Mouse (Mus musculus) limb, embryonic 15.5 days (tissue): ENCODE data around the gene Lpin2. TPM values are rescaled to one million over a fixed set of nuclear protein-coding genes. Genes with fewer than 3 reads are reported as not detected.

ENCODE experiments used
- ATAC-seq: fragments of 200-750 bp; cut with Nextera tagmentation; 2 replicates; pipeline ENCODE4 v1.8.0; 2017; ENCODE audit warnings: low read depth, moderate TSS enrichment; ENCODE audit not compliant: insufficient number of reproducible peaks, low FRiP score, low TSS enrichment
- H3K27ac ChIP-seq: fragments of 300-500 bp; sonication (generic); 2 replicates; pipeline ENCODE4 v1.5.1; 2015; ENCODE audit warnings: moderate library complexity, mild to moderate bottlenecking, inconsistent platforms
- H3K27me3 ChIP-seq: fragments of 300-500 bp; sonication (generic); 2 replicates; pipeline ENCODE4 v1.6.1; 2015; ENCODE audit warnings: inconsistent platforms
- H3K36me3 ChIP-seq: fragments of 300-500 bp; sonication (generic); 2 replicates; pipeline ENCODE4 v1.6.1; 2015; ENCODE audit warnings: inconsistent platforms
- H3K4me1 ChIP-seq: fragments of 300-500 bp; sonication (generic); 2 replicates; pipeline ENCODE4 v1.6.1; 2015; ENCODE audit warnings: inconsistent platforms
- H3K4me2 ChIP-seq: fragments of 300-500 bp; sonication (generic); 2 replicates; pipeline ENCODE4 v1.6.1; 2015; ENCODE audit warnings: mild to moderate bottlenecking, inconsistent platforms
- H3K4me3 ChIP-seq: fragments of 300-500 bp; sonication (generic); 2 replicates; pipeline ENCODE4 v1.5.1; 2015; ENCODE audit warnings: mild to moderate bottlenecking, inconsistent platforms
- H3K9ac ChIP-seq: fragments of 300-500 bp; sonication (generic); 2 replicates; pipeline ENCODE4 v1.6.1; 2015; ENCODE audit warnings: inconsistent platforms
- H3K9me3 ChIP-seq: fragments of 300-500 bp; sonication (generic); 2 replicates; pipeline ENCODE4 v1.6.1; 2016; ENCODE audit warnings: inconsistent platforms
- WGBS: fragments of 180-500 bp; shearing (Covaris S2); methylation state at CpG from one replicate; pipeline ENCODE4 v1.1.7; 2015; 5-methylcytosine and 5-hydroxymethylcytosine counted together
- polyA plus RNA-seq: library from polyadenylated mRNA; unstranded; fragments of >200 nt; fragmentation: Nextera tagmentation; extraction: Ambion mirVana; gene quantifications from 2 replicates; pipeline ENCODE4 v1.2.1, GENCODE M21; 2015

Lpin2 gene
- polyA plus RNA-seq, 1 experiment from 2014 or later: 32.6 TPM

- H3K9ac ChIP-seq: no peak overlapping the region
- 88% methylated on average over 4 of the region's 4 CpGs for WGBS
- no peaks in the 10 kb centered on the region for H3K9me3 ChIP-seq
- H3K4me1 ChIP-seq: peaks cover 14% of the 10 kb centered on the region
- H3K4me2 ChIP-seq: no peak overlapping the region
- no peak overlapping the region for H3K27ac ChIP-seq
- H3K27me3 ChIP-seq: no peaks in the 10 kb centered on the region
- no peak for ATAC-seq
- H3K4me3 ChIP-seq: no peak overlapping the region
- H3K36me3 ChIP-seq: peaks cover 82% of the 10 kb centered on the region
Measured at GRCm38 (mm10) chr17:71246022-71246421, 63.7 kb downstream of the Lpin2 start.

DNA sequence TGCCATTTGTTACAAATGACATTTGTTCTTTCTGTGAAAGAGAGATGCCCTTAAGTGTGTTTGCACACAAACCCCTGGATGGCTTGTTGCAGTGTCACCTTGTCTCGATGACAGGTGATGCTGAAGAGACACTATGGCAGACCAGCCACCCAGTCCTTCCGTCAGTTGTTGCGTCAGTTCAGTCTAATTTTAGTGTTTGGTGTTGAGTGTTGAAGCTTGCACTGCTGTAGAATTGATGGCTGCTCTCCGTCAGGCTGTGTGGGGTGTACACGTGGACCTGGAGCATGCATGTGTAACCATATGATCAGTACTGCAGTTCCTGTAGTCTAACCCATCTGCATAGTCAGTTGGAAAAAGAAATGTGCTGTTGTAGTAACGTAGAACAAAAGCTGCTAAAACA, 66.6 kb downstream of the Lpin2 start:
- Histone ChIP-seq H3K4me2 (no peak overlapping the region), H3K27me3 (no peaks in the 10 kb centered on the region), H3K9ac (no peak overlapping the region), H3K27ac (no peak overlapping the region), H3K36me3 (peaks cover 56% of the 10 kb centered on the region), H3K9me3 (no peaks in the 10 kb centered on the region), H3K4me3 (no peak overlapping the region), H3K4me1 (peaks cover 44% of the 10 kb centered on the region)
- no peak for ATAC-seq
- 87% methylated on average over 6 of the region's 6 CpGs for WGBS

GRCm38 (mm10) chr17:71250046-71250445, 67.7 kb downstream of the Lpin2 start:
- peaks cover 46% of the 10 kb centered on the region for H3K36me3 ChIP-seq
- H3K4me3 ChIP-seq: no peak overlapping the region
- ATAC-seq: no peak
- no peak overlapping the region for H3K4me2 ChIP-seq
- H3K4me1 ChIP-seq: peaks cover 54% of the 10 kb centered on the region
- H3K9me3 ChIP-seq: no peaks in the 10 kb centered on the region
- H3K27me3 ChIP-seq: no peaks in the 10 kb centered on the region
- H3K27ac ChIP-seq: no peak overlapping the region; the same call in 1 of the 2 replicates
- no peak overlapping the region for H3K9ac ChIP-seq
- 58% methylated on average over 2 of the region's 2 CpGs for WGBS

DNA sequence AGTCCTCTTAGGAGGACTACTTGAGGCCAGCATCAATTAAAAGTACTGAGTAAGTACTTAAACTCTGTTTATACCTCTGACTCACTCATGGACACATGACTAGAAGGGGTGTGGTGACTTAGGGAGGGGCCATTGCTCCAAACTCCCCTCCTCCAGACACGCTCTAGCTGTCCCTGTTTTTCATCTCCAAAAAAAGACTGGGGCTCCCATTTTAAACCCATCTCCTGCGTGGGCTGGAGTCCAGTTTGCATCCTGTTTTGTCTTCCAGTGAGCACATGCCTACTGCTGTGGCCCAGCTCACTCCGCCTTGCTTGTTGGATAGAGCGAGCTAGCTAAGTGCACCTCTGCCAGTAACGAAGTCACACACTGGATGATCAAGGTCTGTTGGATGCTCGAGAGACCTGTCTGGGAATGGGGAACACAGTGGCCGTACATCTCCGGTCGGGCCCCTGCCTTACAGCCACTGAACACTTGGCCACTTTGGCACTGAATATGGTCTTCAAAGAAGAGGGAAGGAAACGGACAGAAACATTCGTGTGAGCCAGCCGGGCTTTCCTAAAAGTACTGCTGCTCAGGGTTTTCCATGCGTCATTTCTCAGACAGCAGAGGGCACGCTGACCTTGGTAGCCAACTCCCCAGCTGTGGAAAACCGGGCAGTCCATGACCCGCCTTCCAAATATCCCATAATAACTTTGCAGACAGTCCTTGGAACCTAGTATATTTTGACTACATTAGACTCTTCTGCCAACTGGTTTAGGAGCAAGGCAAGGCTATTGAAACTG, 68.7 kb downstream of the Lpin2 start:
- Histone ChIP-seq H3K4me2 (no peak overlapping the region), H3K4me1 (peaks cover 58% of the 10 kb centered on the region), H3K4me3 (no peak overlapping the region), H3K27me3 (no peaks in the 10 kb centered on the region), H3K27ac (peak overlapping the region; percentile 83), H3K9me3 (no peaks in the 10 kb centered on the region), H3K36me3 (peaks cover 36% of the 10 kb centered on the region), H3K9ac (no peak overlapping the region)
- 58% methylated on average over 16 of the region's 16 CpGs for WGBS
- ATAC-seq: peak; percentile 16

- peak; percentile 82 for ATAC-seq
- Histone ChIP-seq H3K9ac (no peak overlapping the region), H3K36me3 (peaks cover 30% of the 10 kb centered on the region), H3K27me3 (no peaks in the 10 kb centered on the region), H3K4me3 (no peak overlapping the region), H3K4me2 (no peak overlapping the region), H3K27ac (peak overlapping the region; percentile 83), H3K4me1 (peaks cover 58% of the 10 kb centered on the region), H3K9me3 (no peaks in the 10 kb centered on the region)
- WGBS: 27% methylated on average over 6 of the region's 6 CpGs
Measured at GRCm38 (mm10) chr17:71251601-71252001, 69.2 kb downstream of the Lpin2 start.

- 51% methylated on average over 9 of the region's 9 CpGs for WGBS
- peak; percentile 11; the same call in 1 of the 2 replicates for ATAC-seq
- Histone ChIP-seq H3K36me3 (peaks cover 25% of the 10 kb centered on the region), H3K27me3 (no peaks in the 10 kb centered on the region), H3K4me1 (peaks cover 58% of the 10 kb centered on the region), H3K9me3 (no peaks in the 10 kb centered on the region), H3K4me3 (no peak overlapping the region), H3K9ac (no peak overlapping the region), H3K27ac (peak overlapping the region; percentile 83), H3K4me2 (no peak overlapping the region)
Measured at GRCm38 (mm10) chr17:71252101-71252500, 69.7 kb downstream of the Lpin2 start.

DNA sequence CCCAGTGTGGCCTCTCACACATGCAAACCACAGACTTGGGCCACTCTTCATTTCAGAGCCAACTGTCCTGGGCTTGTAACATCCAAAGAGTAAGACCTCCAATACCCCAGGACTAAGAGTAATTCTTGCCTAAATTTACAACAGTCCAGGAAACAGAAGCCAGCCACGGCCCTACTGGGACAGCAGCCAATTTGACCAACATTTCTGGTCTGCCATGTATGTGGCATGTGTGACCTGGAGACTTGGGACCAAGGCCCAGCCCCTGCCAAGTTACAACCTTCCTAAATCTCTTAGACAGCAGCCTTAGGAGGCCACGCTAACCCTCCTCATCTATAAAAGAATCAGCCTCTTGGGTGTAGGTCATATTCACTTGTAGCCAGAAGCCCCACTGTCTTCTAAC, 71.0 kb downstream of the Lpin2 start:
- no peaks in the 10 kb centered on the region for H3K9me3 ChIP-seq
- WGBS: 60% methylated on average over 2 of the region's 2 CpGs
- peak overlapping the region; percentile 61 for H3K27ac ChIP-seq
- no peak for ATAC-seq
- no peak overlapping the region for H3K4me3 ChIP-seq
- H3K4me2 ChIP-seq: no peak overlapping the region
- peaks cover 13% of the 10 kb centered on the region for H3K36me3 ChIP-seq
- H3K27me3 ChIP-seq: no peaks in the 10 kb centered on the region
- no peak overlapping the region for H3K9ac ChIP-seq
- H3K4me1 ChIP-seq: peaks cover 55% of the 10 kb centered on the region

- WGBS: 52% methylated on average over 5 of the region's 5 CpGs
- Histone ChIP-seq H3K9me3 (no peaks in the 10 kb centered on the region), H3K27ac (peak overlapping the region; percentile 61), H3K4me1 (peaks cover 55% of the 10 kb centered on the region), H3K9ac (no peak overlapping the region), H3K4me2 (no peak overlapping the region), H3K4me3 (no peak overlapping the region), H3K27me3 (no peaks in the 10 kb centered on the region), H3K36me3 (peaks cover 7% of the 10 kb centered on the region; the same call in 1 of the 2 replicates)
- ATAC-seq: no peak
Measured at GRCm38 (mm10) chr17:71254106-71254505, 71.7 kb downstream of the Lpin2 start.

DNA sequence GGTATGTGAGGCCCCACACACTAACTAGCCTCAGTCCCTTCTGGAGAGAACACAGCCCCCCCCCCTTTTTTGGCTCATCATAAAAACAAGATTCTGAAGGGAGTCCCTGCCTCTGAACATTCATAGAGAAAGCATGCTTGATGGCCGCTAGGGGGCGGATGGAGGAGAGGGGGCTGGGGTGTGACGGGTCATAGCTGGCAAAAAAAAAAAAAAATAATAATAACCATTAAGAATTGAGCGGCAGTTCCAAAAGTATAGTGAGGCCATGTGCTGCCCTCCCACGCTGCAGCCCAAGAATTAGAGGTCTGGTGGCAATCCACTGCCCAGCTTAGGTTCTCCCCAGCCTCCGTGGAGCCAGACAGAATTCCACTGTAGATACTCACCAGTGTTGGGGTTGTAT, 72.4 kb downstream of the Lpin2 start:
- Histone ChIP-seq H3K36me3 (peaks cover 4% of the 10 kb centered on the region; the same call in 1 of the 2 replicates), H3K4me1 (peaks cover 55% of the 10 kb centered on the region), H3K9ac (no peak overlapping the region), H3K4me3 (no peak overlapping the region), H3K27ac (peak overlapping the region; percentile 61; the same call in 1 of the 2 replicates), H3K9me3 (no peaks in the 10 kb centered on the region), H3K4me2 (no peak overlapping the region), H3K27me3 (no peaks in the 10 kb centered on the region)
- WGBS: 42% methylated on average over 6 of the region's 6 CpGs
- ATAC-seq: no peak

DNA sequence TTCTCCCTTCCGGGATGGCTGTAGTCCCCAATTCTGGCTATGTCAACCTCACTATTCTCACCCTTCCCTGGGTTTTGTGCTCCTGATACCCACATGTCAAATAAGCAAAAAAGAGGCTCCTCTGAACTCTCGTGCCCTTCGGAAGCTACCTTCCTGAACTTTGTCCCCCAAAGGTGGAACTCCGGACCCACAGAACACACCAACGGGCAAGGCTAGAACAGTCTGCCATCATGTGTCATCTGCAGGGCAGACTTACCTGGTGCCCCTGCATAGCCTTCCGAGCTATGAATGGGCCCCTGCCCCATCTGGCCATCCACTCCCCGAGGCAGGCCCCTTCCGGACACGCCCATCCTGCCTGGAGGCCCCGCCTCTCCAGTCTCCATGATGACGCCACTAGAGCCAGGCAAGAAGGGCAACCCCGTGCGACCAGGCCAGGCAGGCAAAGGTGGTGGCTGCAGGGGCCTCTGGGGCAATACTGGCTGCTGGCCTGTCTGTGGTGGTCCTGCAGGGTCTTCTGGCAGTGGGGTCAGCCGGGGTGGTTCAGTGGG, 73.8 kb downstream of the Lpin2 start:
- WGBS: 84% methylated on average over 14 of the region's 14 CpGs
- ATAC-seq: no peak
- H3K4me1 ChIP-seq: peaks cover 42% of the 10 kb centered on the region
- H3K27ac ChIP-seq: no peak overlapping the region
- H3K4me3 ChIP-seq: no peak overlapping the region
- no peaks in the 10 kb centered on the region for H3K9me3 ChIP-seq
- no peaks in the 10 kb centered on the region for H3K27me3 ChIP-seq
- no peak overlapping the region for H3K4me2 ChIP-seq
- peaks cover 4% of the 10 kb centered on the region; the same call in 1 of the 2 replicates for H3K36me3 ChIP-seq
- no peak overlapping the region for H3K9ac ChIP-seq

DNA sequence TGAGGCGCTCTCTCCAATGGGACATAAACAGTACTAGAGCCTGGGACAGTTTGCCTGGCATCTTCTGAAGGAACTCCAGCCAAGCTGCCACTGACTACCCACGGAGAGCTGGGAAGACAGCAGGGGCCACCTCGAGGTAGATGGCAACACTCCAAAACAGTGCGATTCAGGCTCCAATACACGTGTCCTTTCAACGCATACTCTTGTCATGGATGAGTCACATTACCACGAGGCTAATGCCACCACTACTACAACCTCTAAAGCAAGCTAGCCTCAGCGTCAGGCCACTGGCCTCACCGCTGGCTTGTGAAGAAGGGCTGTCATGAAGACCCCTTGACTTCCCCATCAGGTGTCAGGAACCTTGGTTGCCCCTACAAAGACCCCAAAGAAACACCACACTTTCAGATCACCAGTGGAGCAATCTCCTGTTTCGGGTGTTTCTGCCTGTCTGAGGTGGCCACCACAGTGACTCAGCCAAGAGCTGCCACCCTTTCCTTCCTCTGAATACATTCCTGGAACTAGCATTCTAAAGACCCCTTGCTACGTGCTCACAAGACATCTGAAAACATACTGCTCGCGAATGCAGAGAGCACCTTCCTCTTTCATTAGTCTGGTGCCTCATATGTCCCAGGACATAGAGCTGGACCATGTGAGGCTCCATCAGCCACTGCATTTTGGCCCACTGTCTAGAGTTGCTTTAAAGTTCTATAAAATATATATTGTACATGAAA, 74.6 kb downstream of the Lpin2 start:
- Histone ChIP-seq H3K9me3 (no peaks in the 10 kb centered on the region), H3K9ac (no peak overlapping the region), H3K36me3 (peaks cover 4% of the 10 kb centered on the region; the same call in 1 of the 2 replicates), H3K4me3 (no peak overlapping the region), H3K27me3 (no peaks in the 10 kb centered on the region), H3K27ac (no peak overlapping the region), H3K4me2 (no peak overlapping the region), H3K4me1 (peaks cover 34% of the 10 kb centered on the region)
- no peak for ATAC-seq
- WGBS: 84% methylated on average over 13 of the region's 13 CpGs

GRCm38 (mm10) chr17:71259727-71260126, 77.4 kb downstream of the Lpin2 start:
- H3K4me1 ChIP-seq: peaks cover 7% of the 10 kb centered on the region
- no peak overlapping the region for H3K4me3 ChIP-seq
- H3K27me3 ChIP-seq: no peaks in the 10 kb centered on the region
- H3K27ac ChIP-seq: no peak overlapping the region
- H3K4me2 ChIP-seq: no peak overlapping the region
- no peaks in the 10 kb centered on the region; the same call in 1 of the 2 replicates for H3K36me3 ChIP-seq
- ATAC-seq: no peak; the same call in 1 of the 2 replicates
- H3K9ac ChIP-seq: no peak overlapping the region
- H3K9me3 ChIP-seq: no peaks in the 10 kb centered on the region
- WGBS: 64% methylated on average over 11 of the region's 11 CpGs
